Mouse (Mus musculus) retina, postnatal 1 day (tissue): Measurements from ENCODE around the gene Ttc21b.

Source experiments
- DNase-seq: peaks from one replicate; pipeline ENCODE4 v3.0.0-alpha.2; 2012

The Ttc21b gene

DNA sequence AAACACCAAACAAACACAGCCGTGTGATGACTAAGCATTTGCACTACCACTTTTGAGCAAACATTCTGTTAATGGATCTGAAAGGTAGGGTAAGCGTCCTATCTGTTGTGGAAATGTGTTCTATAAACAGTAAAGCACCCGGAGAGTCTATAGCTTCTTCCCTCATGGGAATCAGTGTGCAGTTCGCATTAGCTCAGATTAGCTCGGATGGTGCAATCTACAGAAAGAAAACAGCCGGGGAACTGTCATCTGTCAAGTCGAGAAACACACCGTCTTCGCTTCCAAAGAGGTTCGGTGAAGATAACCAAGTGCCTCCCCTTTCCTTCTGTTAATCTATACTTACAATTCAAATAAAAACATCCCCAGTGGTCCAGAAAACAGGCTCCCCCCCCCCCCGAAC, 85.7 kb downstream of the Ttc21b start:
- DNase-seq = no peak

GRCm38 (mm10) chr2:66165025-66165424, 91.4 kb downstream of the Ttc21b start:
- no peak for DNase-seq

DNA sequence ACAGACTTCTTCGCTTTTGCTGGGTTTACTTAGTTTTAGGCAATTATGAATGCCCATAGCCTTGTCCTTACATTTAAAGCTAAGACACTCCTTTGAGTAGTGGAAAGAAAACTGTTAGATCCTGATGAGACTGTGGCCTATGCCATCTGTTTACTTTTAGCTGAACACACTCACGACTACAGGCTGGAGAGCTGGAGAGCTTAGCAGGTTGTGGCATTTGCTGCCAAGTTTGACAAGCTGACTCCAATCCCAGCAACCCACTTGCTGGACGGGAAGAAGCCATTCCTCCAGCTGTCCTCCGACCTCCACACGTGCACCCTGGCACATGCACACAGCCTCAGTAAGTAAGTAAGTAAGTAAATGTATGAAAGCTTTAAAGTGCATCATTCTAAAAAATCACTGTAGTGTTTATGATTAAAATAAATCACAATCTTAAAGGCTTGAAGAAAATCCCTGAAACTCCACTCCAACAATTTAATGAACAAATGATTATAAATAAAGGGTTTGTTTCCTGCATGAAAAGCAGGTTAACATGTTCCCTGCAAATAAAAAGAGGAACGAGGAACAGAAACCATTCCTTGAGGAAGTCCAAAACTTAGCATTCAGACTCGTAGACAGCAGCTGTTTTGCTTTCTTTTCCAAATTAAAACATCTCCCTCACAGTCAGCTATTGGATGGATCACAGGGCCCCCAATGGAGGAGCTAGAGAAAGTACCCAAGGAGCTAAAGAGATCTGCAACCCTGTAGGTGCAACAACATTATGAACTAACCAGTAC, 98.1 kb downstream of the Ttc21b start:
- DNase-seq = peak; percentile 38

GRCm38 (mm10) chr2:66151436-66151835, 105.0 kb downstream of the Ttc21b start:
- DNase-seq = no peak

GRCm38 (mm10) chr2:66150531-66150930, 105.9 kb downstream of the Ttc21b start:
- DNase-seq = no peak

- no peak for DNase-seq
Measured at GRCm38 (mm10) chr2:66148654-66149230, 107.7 kb downstream of the Ttc21b start.

- DNase-seq = no peak
Measured at GRCm38 (mm10) chr2:66146473-66146872, 109.9 kb downstream of the Ttc21b start.

DNA sequence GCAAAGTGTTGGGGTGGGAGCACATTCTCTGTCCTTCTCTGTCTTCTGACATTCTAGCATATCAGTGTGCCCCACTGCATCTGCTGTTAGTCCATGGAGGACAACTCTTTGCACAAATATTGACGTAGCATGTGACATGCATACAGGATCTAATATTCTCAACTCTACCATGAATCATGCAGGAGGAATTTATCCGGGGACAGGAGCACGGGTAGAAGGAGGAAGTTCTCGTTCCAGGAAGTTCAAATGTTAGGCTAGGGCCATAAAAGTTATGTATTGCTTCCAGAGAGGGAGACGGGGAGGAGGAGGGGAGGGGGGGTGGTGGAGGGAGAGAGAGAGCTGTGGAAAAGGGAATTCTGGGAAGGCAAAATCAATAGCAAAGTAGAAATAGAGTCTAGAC, 111.6 kb downstream of the Ttc21b start:
- no peak for DNase-seq

- DNase-seq = no peak
Measured at GRCm38 (mm10) chr2:66143284-66143683, 113.1 kb downstream of the Ttc21b start.

- no peak for DNase-seq
Measured at GRCm38 (mm10) chr2:66142711-66143110, 113.7 kb downstream of the Ttc21b start.

- DNase-seq = no peak
Measured at GRCm38 (mm10) chr2:66142268-66142667, 114.1 kb downstream of the Ttc21b start.

DNA sequence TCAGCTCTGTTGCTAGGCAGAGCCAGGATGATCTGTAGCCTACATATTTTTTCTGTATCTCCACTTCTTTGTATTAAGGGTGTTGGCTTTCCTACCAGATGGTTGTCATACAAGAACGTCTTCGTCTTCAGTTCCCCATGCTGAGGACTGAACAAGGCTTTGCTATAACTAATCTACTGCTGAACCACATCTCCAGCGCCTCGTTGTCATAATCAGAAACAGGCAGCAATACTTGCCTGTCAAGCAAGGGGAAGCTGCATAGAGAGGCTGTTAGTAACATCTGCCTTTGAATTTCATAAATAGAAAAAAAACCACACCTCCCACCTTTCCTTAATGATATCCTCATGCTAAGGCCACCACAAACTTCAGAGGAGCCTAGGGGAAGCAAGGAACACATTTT, 116.2 kb downstream of the Ttc21b start:
- no peak for DNase-seq
